Mouse (Mus musculus) CD8-positive naive resting alpha-beta T cell, adult 2 months (primary cell): Measurements from ENCODE around the gene D6Wsu163e.

Experiments
- DNase-seq, 2 experiments: peaks; one replicate each; pipeline ENCODE4 v3.0.0; 2022; ENCODE audit warnings: low read depth in 2 of 2, low spot score in 2 of 2

D6Wsu163e gene

GRCm38 (mm10) chr6:127005646-127006045, 65.9 kb downstream of the D6Wsu163e start:
- DNase-seq, result no peak

- DNase-seq, result no peak
Measured at GRCm38 (mm10) chr6:127006551-127006950, 66.8 kb downstream of the D6Wsu163e start.

GRCm38 (mm10) chr6:127010021-127010420, 70.3 kb downstream of the D6Wsu163e start:
- no peak for DNase-seq

GRCm38 (mm10) chr6:127011947-127012535, 72.3 kb downstream of the D6Wsu163e start:
- no peak for DNase-seq

- no peak for DNase-seq
Measured at GRCm38 (mm10) chr6:127014906-127015770, 75.4 kb downstream of the D6Wsu163e start, which contains the start of gene Fgf6. Fgf6 (plus strand) TSS chr6:127015586.

GRCm38 (mm10) chr6:127019254-127019653, 79.5 kb downstream of the D6Wsu163e start:
- no peak for DNase-seq

GRCm38 (mm10) chr6:127020431-127020830, 80.7 kb downstream of the D6Wsu163e start:
- DNase-seq, result no peak

GRCm38 (mm10) chr6:127024836-127025235, 85.1 kb downstream of the D6Wsu163e start:
- no peak for DNase-seq
